8 mouse cellular contexts compared by ENCODE assay signal in genomic region chr13:63566018-63567015, GRCm38 (mm10). TPM values are rescaled to one million over a fixed set of nuclear protein-coding genes. Genes with fewer than 3 reads are reported as not detected.
DNase-seq lines count a peak whose midpoint lies in the region; ATAC-seq and TF ChIP-seq lines count a peak whose summit lies in the region.

No protein-coding gene starts in this region.

- peaks cover 62% of the 10 kb centered on the region for H3K4me1 ChIP-seq in forebrain, embryonic 13.5 days
- H3K4me1 ChIP-seq in lung, embryonic 14.5 days (ENCODE audit: insufficient read depth), result peaks cover 25% of the 10 kb centered on the region

- H3K9me3 ChIP-seq in forebrain, embryonic 13.5 days (replicated peaks), result no peaks in the 10 kb centered on the region
- H3K9me3 ChIP-seq in lung, embryonic 14.5 days (ENCODE audit: low read depth, low read length), result no peaks in the 10 kb centered on the region

- peak overlapping the region; percentile 99 for H3K27ac ChIP-seq in forebrain, embryonic 13.5 days
- peak overlapping the region; percentile 92 for H3K27ac ChIP-seq in layer of hippocampus, adult 2 months
- peak overlapping the region; percentile 100 for H3K27ac ChIP-seq in lung, embryonic 14.5 days (ENCODE audit: low read depth)

- peak overlapping the region; percentile 97 for H3K9ac ChIP-seq in forebrain, embryonic 13.5 days
- peak overlapping the region; percentile 100 for H3K9ac ChIP-seq in lung, embryonic 14.5 days

- peak overlapping the region; percentile 99 for H3K4me2 ChIP-seq in forebrain, embryonic 13.5 days
- peak overlapping the region; percentile 91 for H3K4me2 ChIP-seq in lung, embryonic 14.5 days

- WGBS in forebrain, embryonic 13.5 days, result 0% methylated on average over 46 of the region's 46 CpGs
- WGBS in lung, embryonic 14.5 days, result under 1% methylated on average over 46 of the region's 46 CpGs

- peak; percentile 49 for ATAC-seq in cerebellum, adult (ENCODE audit: insufficient number of reproducible peaks, low FRiP score, low TSS enrichment)
- ATAC-seq in forebrain, embryonic 13.5 days, result peak; percentile 73
- peak; percentile 70 for ATAC-seq in lung, embryonic 14.5 days (ENCODE audit: insufficient read depth)

- peaks cover 38% of the 10 kb centered on the region for H3K27me3 ChIP-seq in forebrain, embryonic 13.5 days
- no peaks in the 10 kb centered on the region for H3K27me3 ChIP-seq in lung, embryonic 14.5 days (ENCODE audit: insufficient read depth, low read length)

- peak; percentile 90 for DNase-seq in ES-CJ7 (ENCODE audit: low read depth, low spot score)
- peak; percentile 73 to 79 for DNase-seq in heart, postnatal 14 days
- DNase-seq in layer of hippocampus, adult 2 months (ENCODE audit: low spot score in 2 of 2), result peak; percentile 81 to 93
- DNase-seq in lung, embryonic 14.5 days, result peak; percentile 98
- DNase-seq in ovary, adult 18-20 months (ENCODE audit: low spot score), result peak; percentile 82
- peak; percentile 72 for DNase-seq in thymus, postnatal 0 days (ENCODE audit: low spot score)

- no peaks in the 10 kb centered on the region for H3K36me3 ChIP-seq in forebrain, embryonic 13.5 days (ENCODE audit: poor library complexity, severe bottlenecking)
- peaks cover 30% of the 10 kb centered on the region for H3K36me3 ChIP-seq in lung, embryonic 14.5 days (ENCODE audit: insufficient read depth)

- peak overlapping the region; percentile 93 for H3K4me3 ChIP-seq in forebrain, embryonic 13.5 days
- H3K4me3 ChIP-seq in layer of hippocampus, adult 2 months, result peak overlapping the region; percentile 74
- H3K4me3 ChIP-seq in lung, embryonic 14.5 days (ENCODE audit: low read depth, low read length), result peak overlapping the region; percentile 83

- TF ChIP-seq CTCF in layer of hippocampus, adult 2 months (conservative IDR thresholded peaks at IDR 0.05), result no peak
- no peak for TF ChIP-seq CTCF in lung, embryonic 14.5 days (IDR thresholded peaks at IDR 0.05; ENCODE audit: low read depth)

- intact Hi-C loops in heart, postnatal 14 days (cut with DNase I), result loop anchor here (5.0 to 10.0 kb wide), 4 partner anchors 134 to 336 kb away; no protein-coding TSS in a partner anchor

RNA-seq across cellular contexts. Expression of gene Ptch1, which starts 7.1 kb away (rescaled TPM):
- 11.3 and 16.0 TPM in 2 replicates for polyA plus RNA-seq in forebrain, embryonic 13.5 days (2015; fragmentation: Nextera tagmentation; extraction: Ambion mirVana)
- 10 to 100 TPM; 12.0 to 16.1 TPM for total RNA-seq in heart, postnatal 14 days (2021)
- 10 to 100 TPM; 43.9 to 45.4 TPM for total RNA-seq in layer of hippocampus, adult 2 months (2021)
- polyA plus RNA-seq in lung, embryonic 14.5 days (2014; fragmentation: Nextera tagmentation; extraction: Ambion mirVana), result 64.6 and 68.6 TPM in 2 replicates
- 6.4 and 6.7 TPM in 2 replicates for polyA plus RNA-seq in thymus, postnatal 0 days (2015; fragmentation: Nextera tagmentation; extraction: Ambion mirVana)

Comparison
In these comparisons a context has a peak if more than half of its experiments do, and no peak if none do; other contexts are left out.
1. Peak in every context shown above with its lines: DNase-seq, ATAC-seq, H3K4me3 ChIP-seq and H3K27ac ChIP-seq.